Mouse (Mus musculus) C2C12 (cell line): ENCODE results near the gene Slc7a1. TPM values are rescaled to one million over a fixed set of nuclear protein-coding genes. Genes with fewer than 3 reads are reported as not detected.

Source experiments
- H3K27me3 ChIP-seq: one replicate; pipeline ENCODE4 v1.6.1; 2011; ENCODE audit not compliant: control insufficient read depth, insufficient read depth, insufficient read length
- H3K36me3 ChIP-seq: one replicate; pipeline ENCODE4 v1.6.1; 2011; ENCODE audit not compliant: control insufficient read depth, insufficient read depth
- H3K4me3 ChIP-seq: one replicate; pipeline ENCODE4 v1.5.1; 2011; ENCODE audit warnings: mild to moderate bottlenecking, control low read depth; ENCODE audit not compliant: poor library complexity, insufficient read depth, severe bottlenecking
- H3K79me2 ChIP-seq: one replicate; pipeline ENCODE4 v1.6.1; 2011; ENCODE audit not compliant: control insufficient read depth, insufficient read depth
- H3K79me3 ChIP-seq: one replicate; pipeline ENCODE4 v1.6.1; 2011; ENCODE audit warnings: low read depth, control low read depth
- H3ac ChIP-seq: one replicate; pipeline ENCODE3; 2011; ENCODE audit warnings: low read depth; ENCODE audit not compliant: control insufficient read depth, insufficient read length
- CEBPB ChIP-seq: IDR thresholded peaks from one replicate; pipeline ENCODE4 v1.6.1; 2011; ENCODE audit warnings: low read depth, mild to moderate bottlenecking, control low read depth, moderate library complexity
- CTCF ChIP-seq: IDR thresholded peaks from one replicate; pipeline ENCODE4 v1.5.1; 2011; ENCODE audit not compliant: control insufficient read depth, insufficient read depth, insufficient read length
- FOSL1 ChIP-seq: IDR thresholded peaks from one replicate; pipeline ENCODE4 v1.8.0; 2011; ENCODE audit warnings: mild to moderate bottlenecking, low read length; ENCODE audit not compliant: poor library complexity, insufficient read depth, severe bottlenecking
- MAX ChIP-seq: IDR thresholded peaks from one replicate; pipeline ENCODE4 v1.6.1; 2011; ENCODE audit warnings: mild to moderate bottlenecking, control low read depth
- MYOD1 ChIP-seq: IDR thresholded peaks from one replicate; pipeline ENCODE4 v1.6.1; 2011; ENCODE audit warnings: low read depth; ENCODE audit not compliant: control insufficient read depth, insufficient read length
- MYOG ChIP-seq: IDR thresholded peaks from one replicate; pipeline ENCODE4 v1.6.1; 2011; ENCODE audit not compliant: control insufficient read depth, insufficient read length; ENCODE audit errors: extremely low read depth
- USF1 ChIP-seq: IDR thresholded peaks from one replicate; pipeline ENCODE4 v1.6.1; 2011; ENCODE audit warnings: low read depth, mild to moderate bottlenecking, control low read depth, moderate library complexity
- long read RNA-seq, 2 experiments: library from polyadenylated mRNA; unstranded; transcript quantifications; one replicate each; pipeline ENCODE4 v2.0.0; 2019 to 2020
- polyA plus RNA-seq: library from polyadenylated mRNA; unstranded; fragments of >200 nt; fragmentation: generic; extraction: Trizol; gene quantifications from one replicate; pipeline ENCODE4 v1.2.1, GENCODE M21; 2012; ENCODE audit warnings: missing spikeins

Gene Slc7a1
- 34.6 TPM for polyA plus RNA-seq
- long read RNA-seq, experiment 1, partial matches to known transcripts, result 0 of 6 reads
- long read RNA-seq, experiment 1, other reads (novel, unspliced or antisense), result 6 of 6 reads
- long read RNA-seq, experiment 2, full-length matches to known transcripts, result 8 of 19 reads
- long read RNA-seq, experiment 2, partial matches to known transcripts, result 6 of 19 reads
- long read RNA-seq, experiment 2, other reads (novel, unspliced or antisense), result 5 of 19 reads

DNA sequence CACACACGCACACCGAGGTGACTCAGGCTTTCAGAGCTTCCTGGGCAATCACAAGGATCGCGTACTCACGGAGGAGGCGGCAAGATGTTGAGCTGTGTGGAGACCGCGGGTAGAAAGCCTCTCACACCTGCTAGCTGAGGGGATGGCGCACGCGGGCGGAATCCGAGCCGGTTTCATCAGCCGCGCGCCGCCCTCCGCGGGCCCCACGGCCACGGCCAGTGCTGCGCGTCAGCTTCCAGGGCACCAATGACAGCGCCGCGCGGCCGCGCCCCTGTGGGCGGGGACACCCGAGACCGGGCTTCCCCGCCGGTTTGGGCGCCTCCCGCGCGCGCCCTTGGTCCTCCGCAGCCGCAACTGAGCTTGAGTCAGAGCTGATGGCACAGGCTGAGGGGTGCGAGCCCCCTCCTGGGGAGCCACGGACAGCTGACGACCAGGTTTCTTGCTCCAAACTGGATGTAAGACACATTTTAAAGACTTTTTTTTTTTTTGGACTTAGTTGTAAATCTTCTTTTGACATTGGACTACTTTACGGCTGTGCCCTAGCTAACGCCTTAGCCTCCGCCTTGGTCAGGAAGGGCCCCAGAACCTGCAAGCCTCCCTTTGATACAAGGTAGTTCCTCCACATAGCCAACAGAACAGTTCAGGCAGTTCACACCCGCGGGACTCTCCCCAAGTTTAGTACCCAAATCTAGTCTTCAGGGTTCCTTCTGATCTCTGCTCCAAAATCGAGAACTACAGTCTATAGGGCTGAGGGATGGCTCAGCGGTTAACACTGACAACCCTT is at the start of gene Slc7a1:
Gene Slc7a1 (minus strand): TSS at position 245 of the 784 bp plus-strand sequence.
- TF ChIP-seq MAX (peak; percentile 24), MYOD1 (peak; percentile 27), CEBPB (no peak)
- peaks cover 36% of the 10 kb centered on the region for H3K79me3 ChIP-seq
- H3K36me3 ChIP-seq, result peaks cover 24% of the 10 kb centered on the region
- H3K4me3 ChIP-seq, result peak within 1 kb of the TSS; percentile 71
- no peaks in the 10 kb centered on the region for H3K27me3 ChIP-seq
- peaks cover 47% of the 10 kb centered on the region for H3K79me2 ChIP-seq
- H3ac ChIP-seq, result peak within 1 kb of the TSS; percentile 69

DNA sequence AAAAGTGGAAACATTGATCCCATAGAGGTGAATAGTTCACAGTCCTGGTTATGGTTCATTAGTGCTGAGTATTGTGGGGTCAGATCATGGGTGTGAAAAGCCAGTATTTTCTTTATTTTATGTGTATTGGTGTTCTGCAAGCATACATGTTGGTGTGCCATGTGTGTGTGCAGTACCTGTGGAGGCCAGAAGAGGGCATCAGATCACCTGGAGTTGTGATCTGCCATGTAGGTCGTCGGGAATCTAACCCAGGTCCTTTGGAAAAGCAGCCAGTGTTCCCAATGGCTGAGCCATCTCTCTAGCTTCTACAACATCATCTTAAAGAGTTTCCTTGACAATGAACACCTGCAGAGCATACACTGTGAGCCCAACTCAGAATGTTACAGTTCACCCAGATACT is 45.3 kb upstream of the Slc7a1 start:
- H3K4me3 ChIP-seq, result no peak overlapping the region
- H3K79me2 ChIP-seq, result no peaks in the 10 kb centered on the region
- no peaks in the 10 kb centered on the region for H3K36me3 ChIP-seq
- no peaks in the 10 kb centered on the region for H3K27me3 ChIP-seq
- no peaks in the 10 kb centered on the region for H3K79me3 ChIP-seq
- TF ChIP-seq MYOD1 (no peak), USF1 (no peak), FOSL1 (no peak), CTCF (no peak), MAX (no peak), CEBPB (no peak), MYOG (no peak)
- no peak overlapping the region for H3ac ChIP-seq

GRCm38 (mm10) chr5:148443734-148444133 is 44.0 kb upstream of the Slc7a1 start:
- H3K36me3 ChIP-seq, result no peaks in the 10 kb centered on the region
- H3K27me3 ChIP-seq, result no peaks in the 10 kb centered on the region
- no peak overlapping the region for H3ac ChIP-seq
- TF ChIP-seq FOSL1 (peak; percentile 75), MYOD1 (no peak), MAX (peak; percentile 66), CEBPB (no peak)
- no peaks in the 10 kb centered on the region for H3K79me2 ChIP-seq
- no peak overlapping the region for H3K4me3 ChIP-seq
- H3K79me3 ChIP-seq, result no peaks in the 10 kb centered on the region

DNA sequence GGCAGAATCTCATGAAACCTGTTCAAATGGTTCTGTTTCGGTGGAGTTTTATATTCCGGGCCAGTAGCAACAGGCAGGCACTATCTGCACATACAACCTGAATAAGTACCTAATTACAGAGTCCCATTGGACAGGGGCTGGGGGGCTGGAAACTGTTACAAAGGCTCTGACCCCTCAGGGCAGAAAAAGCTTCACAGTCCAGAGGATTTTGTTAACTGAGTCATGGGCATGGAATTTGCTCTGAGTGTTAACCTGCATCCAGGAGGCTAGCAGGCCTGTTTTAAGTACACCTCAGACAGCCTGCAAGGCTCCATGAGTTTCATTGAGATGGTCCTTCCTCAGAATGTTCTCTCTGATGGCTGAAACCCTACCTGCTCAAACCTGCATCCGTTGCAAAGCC is 36.0 kb upstream of the Slc7a1 start:
- no peak overlapping the region for H3K4me3 ChIP-seq
- H3K79me2 ChIP-seq, result no peaks in the 10 kb centered on the region
- TF ChIP-seq MYOG (no peak), MYOD1 (no peak), FOSL1 (no peak), CEBPB (no peak), CTCF (no peak), MAX (no peak), USF1 (no peak)
- H3K36me3 ChIP-seq, result no peaks in the 10 kb centered on the region
- no peaks in the 10 kb centered on the region for H3K27me3 ChIP-seq
- H3ac ChIP-seq, result no peak overlapping the region
- H3K79me3 ChIP-seq, result no peaks in the 10 kb centered on the region

DNA sequence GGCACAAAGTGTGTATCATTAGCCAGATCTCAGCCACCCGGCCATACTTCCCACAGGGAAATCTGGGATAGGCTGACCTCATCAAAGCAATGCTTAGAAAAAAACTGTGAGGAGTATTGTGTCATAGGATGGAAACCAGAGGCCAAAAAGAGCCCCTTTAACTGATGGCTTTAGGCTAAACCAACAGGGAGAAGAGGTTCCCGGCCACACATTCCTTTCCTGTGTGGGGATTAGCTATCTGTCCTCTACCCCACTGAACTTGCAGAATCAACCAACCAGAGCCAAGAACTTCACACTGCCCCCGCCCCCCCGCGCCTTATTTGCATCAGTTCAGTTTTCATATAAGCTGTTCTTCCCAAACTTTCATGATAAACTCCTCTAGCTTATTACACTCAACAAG is 32.4 kb upstream of the Slc7a1 start:
- Histone ChIP-seq H3K79me2 (no peaks in the 10 kb centered on the region), H3ac (no peak overlapping the region), H3K79me3 (no peaks in the 10 kb centered on the region), H3K27me3 (no peaks in the 10 kb centered on the region), H3K4me3 (no peak overlapping the region), H3K36me3 (no peaks in the 10 kb centered on the region)
- TF ChIP-seq MYOD1, result no peak
- no peak for TF ChIP-seq USF1
- TF ChIP-seq MAX, result no peak
- no peak for TF ChIP-seq CTCF
- no peak for TF ChIP-seq CEBPB
- TF ChIP-seq MYOG, result no peak
- TF ChIP-seq FOSL1, result no peak

GRCm38 (mm10) chr5:148428846-148429245 is 29.1 kb upstream of the Slc7a1 start:
- no peaks in the 10 kb centered on the region for H3K36me3 ChIP-seq
- H3K79me3 ChIP-seq, result no peaks in the 10 kb centered on the region
- TF ChIP-seq CEBPB, result no peak
- no peak for TF ChIP-seq CTCF
- TF ChIP-seq MYOD1, result no peak
- H3K79me2 ChIP-seq, result no peaks in the 10 kb centered on the region
- no peaks in the 10 kb centered on the region for H3K27me3 ChIP-seq
- H3K4me3 ChIP-seq, result no peak overlapping the region
- H3ac ChIP-seq, result no peak overlapping the region
